Mouse (Mus musculus) monocyte, adult 2 months (primary cell): Measurements from ENCODE around the gene AC141477.1.

Source experiments
- DNase-seq, 2 experiments: peaks; one replicate each; pipeline ENCODE4 v3.0.0; 2022; ENCODE audit warnings: low spot score in 2 of 2, low read depth in 1 of 2

The AC141477.1 gene

GRCm38 (mm10) chr10:76416811-76417210 is 23.4 kb downstream of the AC141477.1 start:
- no peak for DNase-seq

GRCm38 (mm10) chr10:76408520-76408919 is 31.7 kb downstream of the AC141477.1 start:
- no peak for DNase-seq

GRCm38 (mm10) chr10:76392596-76392995 is 47.6 kb downstream of the AC141477.1 start:
- DNase-seq = no peak

- no peak for DNase-seq
Observed at GRCm38 (mm10) chr10:76391786-76392185, 48.5 kb downstream of the AC141477.1 start.

- DNase-seq = no peak
Observed at GRCm38 (mm10) chr10:76391166-76391565, 49.1 kb downstream of the AC141477.1 start.
